ENCODE assay signal across 30 mouse cellular contexts in genomic region chr11:113085556-113085955, GRCm38 (mm10).
A peak's percentile ranks its signal among the peaks of the same experiment; 100 is the strongest.
DNase-seq lines count a peak whose midpoint lies in the region; ATAC-seq and TF ChIP-seq lines count a peak whose summit lies in the region.
"Had no signal": no experiment of that assay in that cellular context is flagged by ENCODE, and none has a peak within 500 bp of the region (broad histone marks: within the 10 kb centered on the region; RNA-seq: fewer than 3 reads in every experiment).

No protein-coding gene starts in this region.

- H3K27ac ChIP-seq in lung, embryonic 14.5 days (ENCODE audit: low read depth), result no peak overlapping the region
- H3K27ac ChIP-seq in limb, embryonic 13.5 days, result peak overlapping the region; percentile 23; the same call in 1 of the 2 replicates
- no peak overlapping the region for H3K27ac ChIP-seq in stomach, embryonic 16.5 days (ENCODE audit: low read length)
- H3K27ac ChIP-seq in heart, embryonic 11.5 days (ENCODE audit: low read depth, low read length), result no peak overlapping the region
- H3K27ac ChIP-seq: embryonic facial prominence, embryonic 12.5 days; forebrain, embryonic 15.5 days; hindbrain, embryonic 14.5 days; kidney, postnatal 0 days; liver, embryonic 14.5 days; neural tube, embryonic 15.5 days had no signal

- H3K36me3 ChIP-seq in lung, embryonic 14.5 days (ENCODE audit: insufficient read depth), result no peaks in the 10 kb centered on the region
- H3K36me3 ChIP-seq in limb, embryonic 13.5 days, result no peaks in the 10 kb centered on the region
- no peaks in the 10 kb centered on the region for H3K36me3 ChIP-seq in stomach, embryonic 16.5 days (ENCODE audit: control insufficient read depth, insufficient read depth, low read length)
- no peaks in the 10 kb centered on the region for H3K36me3 ChIP-seq in heart, embryonic 11.5 days (ENCODE audit: control insufficient read depth, insufficient read depth, low read length)
- H3K36me3 ChIP-seq: embryonic facial prominence, embryonic 12.5 days; forebrain, embryonic 15.5 days; heart, embryonic 12.5 days; neural tube, embryonic 15.5 days had no signal

- DNase-seq in embryo, embryonic 10.5 days (ENCODE audit: low spot score), result peak; percentile 9
- DNase-seq in embryo, embryonic 10 days (ENCODE audit: low spot score), result no peak
- peak; percentile 34 for DNase-seq in lung, embryonic 14.5 days
- DNase-seq in lung, postnatal 14 days, result no peak
- DNase-seq in heart, postnatal 14 days, result no peak
- DNase-seq: adrenal gland, adult 2 months; cerebellum, adult 2 months; cerebellum, postnatal 25 days; embryo, embryonic 11 days; gastrocnemius, postnatal 36 days; heart, adult 18-20 months; liver; midbrain, embryonic 14.5 days; retina, postnatal 1 day; right cerebral cortex, postnatal 14 days; thymus, adult 2 months; thymus, postnatal 4 days had no signal

- H3K9ac ChIP-seq in lung, embryonic 14.5 days, result no peak overlapping the region
- H3K9ac ChIP-seq in limb, embryonic 13.5 days, result no peak overlapping the region
- H3K9ac ChIP-seq in stomach, embryonic 16.5 days (ENCODE audit: low read length), result no peak overlapping the region
- no peak overlapping the region for H3K9ac ChIP-seq in heart, embryonic 11.5 days (ENCODE audit: low read depth, low read length)
- H3K9ac ChIP-seq: embryonic facial prominence, embryonic 12.5 days; forebrain, embryonic 15.5 days; heart, embryonic 12.5 days; hindbrain, embryonic 14.5 days; liver, embryonic 14.5 days; neural tube, embryonic 15.5 days had no signal

- no peak for TF ChIP-seq CTCF in lung, embryonic 14.5 days (IDR thresholded peaks at IDR 0.05; ENCODE audit: low read depth)

- peak; percentile 74 for ATAC-seq in lung, embryonic 14.5 days (ENCODE audit: insufficient read depth)
- ATAC-seq in limb, embryonic 13.5 days (ENCODE audit: low FRiP score, low read depth), result no peak; the same call in 1 of the 2 replicates
- ATAC-seq in stomach, embryonic 16.5 days (ENCODE audit: insufficient read depth, low FRiP score), result peak; percentile 44; the same call in 1 of the 2 replicates
- no peak for ATAC-seq in heart, embryonic 11.5 days (replicated peaks; ENCODE audit: insufficient number of reproducible peaks, low FRiP score, low TSS enrichment)
- ATAC-seq: activated CD4-positive, CD25-positive, alpha-beta regulatory T cell, adult 4 months; forebrain, embryonic 15.5 days; lung, postnatal 0 days had no signal

- H3K9me3 ChIP-seq in lung, embryonic 14.5 days (ENCODE audit: low read depth, low read length), result no peaks in the 10 kb centered on the region
- H3K9me3 ChIP-seq in limb, embryonic 13.5 days, result no peaks in the 10 kb centered on the region
- no peaks in the 10 kb centered on the region for H3K9me3 ChIP-seq in stomach, embryonic 16.5 days (replicated peaks; ENCODE audit: control insufficient read depth, low read length)
- no peaks in the 10 kb centered on the region for H3K9me3 ChIP-seq in heart, embryonic 11.5 days (replicated peaks; ENCODE audit: control insufficient read depth, low read length)
- H3K9me3 ChIP-seq: embryonic facial prominence, embryonic 12.5 days; forebrain, embryonic 15.5 days; heart, embryonic 12.5 days; neural tube, embryonic 15.5 days had no signal

- intact Hi-C loops in heart, postnatal 14 days (cut with DNase I), result no loop called here

- no peaks in the 10 kb centered on the region for H3K27me3 ChIP-seq in lung, embryonic 14.5 days (ENCODE audit: insufficient read depth, low read length)
- no peaks in the 10 kb centered on the region for H3K27me3 ChIP-seq in limb, embryonic 13.5 days
- no peaks in the 10 kb centered on the region for H3K27me3 ChIP-seq in stomach, embryonic 16.5 days (ENCODE audit: control insufficient read depth, insufficient read depth, low read length)
- no peaks in the 10 kb centered on the region for H3K27me3 ChIP-seq in heart, embryonic 11.5 days (ENCODE audit: control insufficient read depth, insufficient read depth, low read length)
- H3K27me3 ChIP-seq: CH12.LX; embryonic facial prominence, embryonic 12.5 days; forebrain, embryonic 15.5 days; heart, embryonic 12.5 days; neural tube, embryonic 15.5 days had no signal

- no peak overlapping the region for H3K4me3 ChIP-seq in lung, embryonic 14.5 days (ENCODE audit: low read depth, low read length)
- H3K4me3 ChIP-seq in limb, embryonic 13.5 days, result no peak overlapping the region
- no peak overlapping the region for H3K4me3 ChIP-seq in stomach, embryonic 16.5 days (replicated peaks; ENCODE audit: low read length)
- no peak overlapping the region for H3K4me3 ChIP-seq in heart, embryonic 11.5 days (ENCODE audit: low read depth, low read length)
- H3K4me3 ChIP-seq: embryonic facial prominence, embryonic 12.5 days; forebrain, embryonic 15.5 days; heart, embryonic 12.5 days; neural tube, embryonic 15.5 days had no signal

- peak overlapping the region; percentile 38; the same call in 1 of the 2 replicates for H3K4me2 ChIP-seq in lung, embryonic 14.5 days
- peak overlapping the region; percentile 7 for H3K4me2 ChIP-seq in limb, embryonic 13.5 days (replicated peaks)
- peak overlapping the region; percentile 28; the same call in 1 of the 2 replicates for H3K4me2 ChIP-seq in stomach, embryonic 16.5 days (ENCODE audit: low read depth, low read length)
- H3K4me2 ChIP-seq in heart, embryonic 11.5 days, result no peak overlapping the region
- H3K4me2 ChIP-seq: embryonic facial prominence, embryonic 12.5 days; forebrain, embryonic 15.5 days; heart, embryonic 12.5 days; hindbrain, embryonic 14.5 days; neural tube, embryonic 15.5 days had no signal

- 20% methylated on average over 9 of the region's 9 CpGs for WGBS in lung, embryonic 14.5 days
- WGBS in limb, embryonic 13.5 days, result 62% methylated on average over 9 of the region's 9 CpGs
- whole genome bisulfite sequencing in stomach, embryonic 16.5 days, result 26% methylated on average over 9 of the region's 9 CpGs
- 89% methylated on average over 9 of the region's 9 CpGs for WGBS in heart, embryonic 11.5 days (ENCODE audit: insufficient replicate concordance)

- peaks cover 11% of the 10 kb centered on the region for H3K4me1 ChIP-seq in lung, embryonic 14.5 days (ENCODE audit: insufficient read depth)
- H3K4me1 ChIP-seq in limb, embryonic 13.5 days, result peaks cover 28% of the 10 kb centered on the region
- peaks cover 15% of the 10 kb centered on the region for H3K4me1 ChIP-seq in stomach, embryonic 16.5 days (ENCODE audit: control insufficient read depth, insufficient read depth, low read length)
- H3K4me1 ChIP-seq in heart, embryonic 11.5 days (ENCODE audit: control insufficient read depth, insufficient read depth, low read length), result 0 out of 2 replicates have a peak, but pooled peaks cover 7% of the 10 kb centered on the region

Comparison
In these comparisons a context has a peak if more than half of its experiments do, and no peak if none do; other contexts are left out.
1. DNase-seq: peak in embryo, embryonic 10.5 days (single experiment) and lung, embryonic 14.5 days (single experiment); none in embryo, embryonic 10 days (single experiment), lung, postnatal 14 days (single experiment) and heart, postnatal 14 days (0 of 2).
2. ATAC-seq: peak in lung, embryonic 14.5 days (single experiment) and stomach, embryonic 16.5 days (single experiment); none in limb, embryonic 13.5 days (single experiment) and heart, embryonic 11.5 days (single experiment).